Mouse (Mus musculus) cerebellum, adult 11 months (tissue): Measurements from ENCODE around the gene Fras1.

Experiments used
- DNase-seq: peaks from one replicate; pipeline ENCODE4 v3.0.0; 2022

Fras1 gene

GRCm38 (mm10) chr5:96698972-96699371, 325.2 kb downstream of the Fras1 start:
- DNase-seq, result no peak

GRCm38 (mm10) chr5:96702706-96703625, 329.2 kb downstream of the Fras1 start:
- no peak for DNase-seq

GRCm38 (mm10) chr5:96708515-96708914, 334.8 kb downstream of the Fras1 start:
- DNase-seq, result no peak

GRCm38 (mm10) chr5:96712089-96712684, 338.4 kb downstream of the Fras1 start:
- no peak for DNase-seq

GRCm38 (mm10) chr5:96712799-96713198, 339.0 kb downstream of the Fras1 start:
- no peak for DNase-seq

GRCm38 (mm10) chr5:96716273-96717034, 342.7 kb downstream of the Fras1 start:
- DNase-seq, result no peak

- no peak for DNase-seq
These were observed 343.9 kb downstream of the Fras1 start for GRCm38 (mm10) chr5:96717690-96718089.

GRCm38 (mm10) chr5:96718601-96719000, 344.8 kb downstream of the Fras1 start:
- DNase-seq, result no peak

- DNase-seq, result no peak
These were observed 345.5 kb downstream of the Fras1 start for GRCm38 (mm10) chr5:96719221-96719620.

GRCm38 (mm10) chr5:96722690-96723089, 348.9 kb downstream of the Fras1 start:
- no peak for DNase-seq

- no peak for DNase-seq
These were observed 365.6 kb downstream of the Fras1 start for GRCm38 (mm10) chr5:96739138-96739878.

GRCm38 (mm10) chr5:96747195-96747984, 373.6 kb downstream of the Fras1 start:
- DNase-seq, result no peak

GRCm38 (mm10) chr5:96757615-96758014, 383.9 kb downstream of the Fras1 start:
- no peak for DNase-seq

GRCm38 (mm10) chr5:96762021-96762420, 388.3 kb downstream of the Fras1 start:
- DNase-seq, result no peak

GRCm38 (mm10) chr5:96768846-96769471, 395.2 kb downstream of the Fras1 start:
- peak; percentile 6 for DNase-seq

GRCm38 (mm10) chr5:96783506-96784288, 409.9 kb downstream of the Fras1 start:
- no peak for DNase-seq

- no peak for DNase-seq
These were observed 411.3 kb downstream of the Fras1 start for GRCm38 (mm10) chr5:96785096-96785495.

GRCm38 (mm10) chr5:96792422-96792821, 418.7 kb downstream of the Fras1 start:
- no peak for DNase-seq

- DNase-seq, result no peak
These were observed 419.4 kb downstream of the Fras1 start, which contains the start of gene Anxa3 for GRCm38 (mm10) chr5:96792936-96793718. Anxa3 (plus strand) TSS chr5:96793339.
